Mouse (Mus musculus) brain, embryonic 14.5 days (tissue): ENCODE results near the gene Tmem200b.

Source experiments
- CTCF ChIP-seq: fragments of 200-500 bp; IDR thresholded peaks from 2 replicates; pipeline ENCODE4 v1.5.1; 2012; ENCODE audit warnings: inconsistent platforms, mild to moderate bottlenecking, moderate library complexity, borderline replicate concordance; ENCODE audit not compliant: insufficient read depth, insufficient read length; ENCODE audit errors: extremely low read depth
- POLR2A ChIP-seq: fragments of 200-500 bp; IDR thresholded peaks from 2 replicates; pipeline ENCODE4 v1.6.1; 2012; ENCODE audit warnings: mild to moderate bottlenecking, inconsistent platforms, borderline replicate concordance; ENCODE audit not compliant: poor library complexity, insufficient read depth, insufficient read length, severe bottlenecking; ENCODE audit errors: extremely low read depth

DNA sequence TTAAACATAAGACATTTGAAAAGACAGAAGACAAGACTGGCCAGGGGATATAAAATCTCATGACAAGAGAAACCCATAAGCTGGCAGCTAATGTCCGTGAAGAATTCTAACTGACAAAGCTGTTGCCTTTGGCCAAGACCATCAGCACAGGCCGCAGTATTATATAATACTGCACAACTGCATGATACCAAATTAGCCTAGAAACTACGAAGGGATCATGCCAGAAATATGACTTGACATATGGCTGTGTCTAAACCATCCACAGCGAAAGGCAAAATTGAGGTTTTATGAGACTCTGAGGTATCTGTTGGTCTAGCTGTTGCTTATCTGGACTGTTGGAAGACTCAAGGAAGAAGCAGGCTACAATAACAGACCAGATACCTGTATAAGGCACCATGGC is 19.3 kb downstream of the Tmem200b start:
- no peak for TF ChIP-seq POLR2A
- TF ChIP-seq CTCF: no peak
